Mouse (Mus musculus) thymus, adult 2 months (tissue): ENCODE measurements around the gene Htr1d.

ENCODE experiments used
- CTCF ChIP-seq: fragments of 200-500 bp; IDR thresholded peaks from 2 replicates; pipeline ENCODE4 v1.5.1; 2012; ENCODE audit warnings: mild to moderate bottlenecking, control low read depth, low read length, moderate library complexity, borderline replicate concordance; ENCODE audit not compliant: control insufficient read depth, poor library complexity, insufficient read depth; ENCODE audit errors: extremely low read depth
- POLR2A ChIP-seq: fragments of 200-500 bp; IDR thresholded peaks from 2 replicates; pipeline ENCODE4 v1.6.1; 2012; ENCODE audit warnings: mild to moderate bottlenecking, low read length, control low read depth, moderate library complexity; ENCODE audit not compliant: control insufficient read depth, poor library complexity, insufficient read depth; ENCODE audit errors: extremely low read depth

DNA sequence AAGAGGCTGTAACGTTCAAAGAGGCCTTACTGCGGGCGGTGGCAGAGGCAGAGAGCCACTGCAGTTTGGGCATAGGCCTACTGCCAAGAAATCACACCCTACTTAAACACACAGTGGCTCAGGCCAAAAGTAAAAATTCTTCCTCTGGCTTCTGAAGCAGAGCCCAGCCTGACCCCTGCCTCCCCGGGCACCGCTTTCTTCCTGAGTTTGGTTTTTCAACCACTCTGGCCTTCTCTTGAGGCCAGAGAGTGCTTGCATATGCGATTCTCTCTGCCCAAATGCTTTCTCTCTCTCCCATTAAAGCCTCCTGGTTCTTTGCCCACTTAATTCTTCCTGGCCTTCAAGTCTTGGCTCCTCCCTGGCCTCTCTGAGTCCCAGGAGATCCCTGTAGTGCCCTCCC lies 39.5 kb upstream of the Htr1d start:
- TF ChIP-seq POLR2A, result no peak
- no peak for TF ChIP-seq CTCF
